Mouse (Mus musculus) gastrocnemius, postnatal 4 days (tissue): ENCODE measurements around the gene Acss1. TPM values are rescaled to one million over a fixed set of nuclear protein-coding genes. Genes with fewer than 3 reads are reported as not detected.

ENCODE experiments used
- DNase-seq, 2 experiments: peaks; one replicate each; pipeline ENCODE4 v3.0.0; 2021 to 2022; ENCODE audit warnings: low spot score in 2 of 2, mixed read lengths in 2 of 2
- total RNA-seq, 2 experiments: library from RNA; stranded (reverse); gene quantifications; 2 replicates each; pipeline ENCODE4 v1.2.3; 2021

The Acss1 gene
- total RNA-seq, 2 experiments from 2014 or later: 21.1 to 22.5 TPM

- DNase-seq: no peak
These were observed 1.1 kb downstream of the Acss1 start for GRCm38 (mm10) chr2:150667065-150667819.

GRCm38 (mm10) chr2:150666723-150667064 is 1.6 kb downstream of the Acss1 start:
- DNase-seq: no peak

- DNase-seq: no peak
These were observed 2.5 kb downstream of the Acss1 start for GRCm38 (mm10) chr2:150665534-150666451.

- DNase-seq: no peak
These were observed 3.3 kb downstream of the Acss1 start for GRCm38 (mm10) chr2:150665006-150665405.

- no peak for DNase-seq
These were observed 4.0 kb downstream of the Acss1 start for GRCm38 (mm10) chr2:150664152-150664920.

GRCm38 (mm10) chr2:150663255-150663654 is 5.0 kb downstream of the Acss1 start:
- DNase-seq: no peak

- no peak for DNase-seq
These were observed 6.3 kb downstream of the Acss1 start for GRCm38 (mm10) chr2:150662007-150662406.

- DNase-seq: no peak
These were observed 7.4 kb downstream of the Acss1 start for GRCm38 (mm10) chr2:150660668-150661451.

GRCm38 (mm10) chr2:150660049-150660448 is 8.3 kb downstream of the Acss1 start:
- no peak for DNase-seq

GRCm38 (mm10) chr2:150656975-150657768 is 11.1 kb downstream of the Acss1 start:
- DNase-seq: no peak

- DNase-seq: no peak
These were observed 12.2 kb downstream of the Acss1 start for GRCm38 (mm10) chr2:150656112-150656511.

GRCm38 (mm10) chr2:150655290-150655689 is 13.0 kb downstream of the Acss1 start:
- no peak for DNase-seq

- no peak for DNase-seq
These were observed 13.5 kb downstream of the Acss1 start for GRCm38 (mm10) chr2:150654814-150655213.

- no peak for DNase-seq
These were observed 16.9 kb downstream of the Acss1 start for GRCm38 (mm10) chr2:150651366-150651765.

GRCm38 (mm10) chr2:150650511-150651074 is 17.7 kb downstream of the Acss1 start:
- no peak for DNase-seq

GRCm38 (mm10) chr2:150648300-150648895 is 19.9 kb downstream of the Acss1 start:
- no peak for DNase-seq

GRCm38 (mm10) chr2:150647681-150648299 is 20.5 kb downstream of the Acss1 start:
- no peak for DNase-seq

GRCm38 (mm10) chr2:150646411-150647121 is 21.7 kb downstream of the Acss1 start:
- DNase-seq: no peak
